Mouse (Mus musculus) ES-Bruce4 (cell line): ENCODE measurements around the gene Olfr527. TPM values are rescaled to one million over a fixed set of nuclear protein-coding genes. Genes with fewer than 3 reads are reported as not detected.

Source experiments
- H3K27ac ChIP-seq: 2 replicates; pipeline ENCODE4 v1.5.1; 2012; ENCODE audit warnings: low read length, inconsistent platforms; ENCODE audit not compliant: insufficient read depth
- H3K27me3 ChIP-seq: 2 replicates; pipeline ENCODE4 v1.6.1; 2012; ENCODE audit warnings: mild to moderate bottlenecking, low read length, inconsistent platforms; ENCODE audit not compliant: control insufficient read depth, poor library complexity, insufficient read depth, severe bottlenecking
- H3K36me3 ChIP-seq: 2 replicates; pipeline ENCODE4 v1.6.1; 2012; ENCODE audit warnings: inconsistent platforms, mild to moderate bottlenecking, low read length, moderate library complexity; ENCODE audit not compliant: control insufficient read depth, poor library complexity, insufficient read depth, severe bottlenecking
- H3K4me1 ChIP-seq: one replicate; pipeline ENCODE4 v1.8.1; 2011; ENCODE audit warnings: low read length; ENCODE audit not compliant: control insufficient read depth, insufficient read depth
- H3K4me3 ChIP-seq: 2 replicates; pipeline ENCODE4 v1.5.1; 2011; ENCODE audit warnings: low read depth, mild to moderate bottlenecking, low read length
- H3K9ac ChIP-seq: 2 replicates; pipeline ENCODE4 v1.6.1; 2012; ENCODE audit warnings: low read depth, mild to moderate bottlenecking, inconsistent platforms; ENCODE audit not compliant: poor library complexity, severe bottlenecking
- H3K9me3 ChIP-seq: replicated peaks from 2 replicates; pipeline ENCODE4 v1.6.1; 2012; ENCODE audit warnings: mild to moderate bottlenecking, low read length, inconsistent platforms; ENCODE audit not compliant: control insufficient read depth, poor library complexity, insufficient read depth, severe bottlenecking
- CTCF ChIP-seq: IDR thresholded peaks from one replicate; pipeline ENCODE4 v1.8.1; 2011; ENCODE audit warnings: low read depth, low read length
- EP300 ChIP-seq: IDR thresholded peaks from 2 replicates; pipeline ENCODE4 v1.6.1; 2011; ENCODE audit warnings: low read depth, low read length; ENCODE audit not compliant: insufficient read depth
- POLR2A ChIP-seq: IDR thresholded peaks from one replicate; pipeline ENCODE4 v1.8.1; 2011; ENCODE audit warnings: low read length; ENCODE audit not compliant: insufficient read depth
- polyA plus RNA-seq: library from polyadenylated mRNA; stranded (reverse); fragments of >200 nt; gene quantifications from 2 replicates; pipeline ENCODE4 v1.2.4, GENCODE M21; 2011; ENCODE audit warnings: low read depth; ENCODE audit not compliant: missing spikeins, insufficient read depth, insufficient read length

Gene Olfr527
- polyA plus RNA-seq = not detected in 2 replicates

- TF ChIP-seq EP300 = no peak
- no peak for TF ChIP-seq POLR2A
- TF ChIP-seq CTCF = no peak
- H3K27ac ChIP-seq = no peak within 1 kb of the TSS
These were observed at the start of gene Olfr527 for GRCm38 (mm10) chr7:140333717-140334116. Olfr527 (plus strand) TSS chr7:140334017.

GRCm38 (mm10) chr7:140295746-140296145 is 38.1 kb upstream of the Olfr527 start:
- no peaks in the 10 kb centered on the region for H3K4me1 ChIP-seq
- H3K4me3 ChIP-seq = no peak overlapping the region
- H3K36me3 ChIP-seq = no peaks in the 10 kb centered on the region
- no peaks in the 10 kb centered on the region for H3K9me3 ChIP-seq
- H3K9ac ChIP-seq = no peak overlapping the region
- TF ChIP-seq POLR2A = no peak
- TF ChIP-seq EP300 = no peak
- no peak for TF ChIP-seq CTCF
- no peaks in the 10 kb centered on the region for H3K27me3 ChIP-seq
- no peak overlapping the region for H3K27ac ChIP-seq

More at GRCm38 (mm10) chr7:140333717-140334116, at the start of gene Olfr527:
- Histone ChIP-seq H3K4me1 (no peaks in the 10 kb centered on the region), H3K36me3 (no peaks in the 10 kb centered on the region), H3K9me3 (no peaks in the 10 kb centered on the region), H3K4me3 (no peak within 1 kb of the TSS), H3K27me3 (no peaks in the 10 kb centered on the region), H3K9ac (no peak within 1 kb of the TSS)

GRCm38 (mm10) chr7:140296876-140297275 is 36.9 kb upstream of the Olfr527 start:
- Histone ChIP-seq H3K9me3 (no peaks in the 10 kb centered on the region), H3K27ac (no peak overlapping the region), H3K4me3 (no peak overlapping the region), H3K36me3 (no peaks in the 10 kb centered on the region), H3K4me1 (no peaks in the 10 kb centered on the region), H3K27me3 (no peaks in the 10 kb centered on the region), H3K9ac (no peak overlapping the region)
- TF ChIP-seq CTCF = no peak
- no peak for TF ChIP-seq EP300
- TF ChIP-seq POLR2A = no peak

GRCm38 (mm10) chr7:140299416-140299815 is 34.4 kb upstream of the Olfr527 start:
- Histone ChIP-seq H3K27me3 (no peaks in the 10 kb centered on the region), H3K27ac (no peak overlapping the region), H3K9me3 (no peaks in the 10 kb centered on the region), H3K4me1 (no peaks in the 10 kb centered on the region), H3K4me3 (no peak overlapping the region), H3K9ac (no peak overlapping the region), H3K36me3 (no peaks in the 10 kb centered on the region)
- no peak for TF ChIP-seq CTCF
- no peak for TF ChIP-seq EP300
- no peak for TF ChIP-seq POLR2A

- Histone ChIP-seq H3K36me3 (no peaks in the 10 kb centered on the region), H3K27ac (no peak overlapping the region), H3K4me3 (no peak overlapping the region), H3K27me3 (no peaks in the 10 kb centered on the region), H3K9me3 (no peaks in the 10 kb centered on the region), H3K9ac (no peak overlapping the region), H3K4me1 (no peaks in the 10 kb centered on the region)
- TF ChIP-seq POLR2A = no peak
- no peak for TF ChIP-seq EP300
- no peak for TF ChIP-seq CTCF
These were observed 13.9 kb upstream of the Olfr527 start for GRCm38 (mm10) chr7:140319861-140320385.

- no peaks in the 10 kb centered on the region for H3K27me3 ChIP-seq
- no peak within 1 kb of the TSS for H3K27ac ChIP-seq
- no peaks in the 10 kb centered on the region for H3K36me3 ChIP-seq
- no peaks in the 10 kb centered on the region for H3K9me3 ChIP-seq
- TF ChIP-seq CTCF = no peak
- TF ChIP-seq POLR2A = no peak
- TF ChIP-seq EP300 = no peak
- no peak within 1 kb of the TSS for H3K9ac ChIP-seq
- H3K4me1 ChIP-seq = no peaks in the 10 kb centered on the region
- no peak within 1 kb of the TSS for H3K4me3 ChIP-seq
These were observed 13.3 kb upstream of the Olfr527 start, which contains the start of gene Olfr525 for GRCm38 (mm10) chr7:140320558-140320957. Olfr525 (plus strand) TSS chr7:140320858.
